Mouse (Mus musculus) monocyte, adult 5-6 weeks (primary cell): ENCODE measurements around the gene Cdkal1. TPM values are rescaled to one million over a fixed set of nuclear protein-coding genes. Genes with fewer than 3 reads are reported as not detected.

Experiments used
- ATAC-seq: fragments of 153-309, 156-312 bp; replicated peaks from 2 replicates; pipeline ENCODE4 v1.8.0; 2017; ENCODE audit warnings: mild to moderate bottlenecking; ENCODE audit not compliant: low TSS enrichment, insufficient number of reproducible peaks, severe bottlenecking, poor library complexity, low FRiP score
- total RNA-seq: library from RNA; stranded (forward); fragments of 200-1000, 200-491, 200-594 nt; gene quantifications from 3 replicates; pipeline ENCODE4 v1.2.3, GENCODE M21; 2017

Cdkal1 gene
- total RNA-seq, 1 experiment from 2014 or later = 60.5 TPM

DNA sequence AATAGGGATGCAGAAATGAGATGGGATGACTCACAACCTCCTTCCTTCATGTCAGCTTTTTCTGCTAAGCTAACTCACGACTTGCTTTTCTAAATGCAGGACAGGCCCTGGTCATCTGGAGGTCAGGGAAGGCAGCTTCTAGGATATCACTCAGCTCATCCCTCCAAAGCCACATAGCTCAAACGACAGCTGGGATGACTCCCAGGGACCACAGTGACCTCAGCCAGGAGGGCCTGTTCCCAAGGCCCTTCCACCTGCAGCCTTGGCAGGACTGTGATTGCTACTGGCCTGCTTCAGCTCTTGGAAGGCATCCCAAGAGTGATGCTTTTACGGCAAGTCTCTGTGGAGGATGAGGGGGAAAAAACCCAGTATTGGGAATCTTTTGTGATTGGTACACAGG is 693.0 kb downstream of the Cdkal1 start:
- ATAC-seq = no peak

- no peak for ATAC-seq
These were observed 694.0 kb downstream of the Cdkal1 start for GRCm38 (mm10) chr13:29161436-29161835.

GRCm38 (mm10) chr13:29156703-29157102 is 698.8 kb downstream of the Cdkal1 start:
- no peak for ATAC-seq

DNA sequence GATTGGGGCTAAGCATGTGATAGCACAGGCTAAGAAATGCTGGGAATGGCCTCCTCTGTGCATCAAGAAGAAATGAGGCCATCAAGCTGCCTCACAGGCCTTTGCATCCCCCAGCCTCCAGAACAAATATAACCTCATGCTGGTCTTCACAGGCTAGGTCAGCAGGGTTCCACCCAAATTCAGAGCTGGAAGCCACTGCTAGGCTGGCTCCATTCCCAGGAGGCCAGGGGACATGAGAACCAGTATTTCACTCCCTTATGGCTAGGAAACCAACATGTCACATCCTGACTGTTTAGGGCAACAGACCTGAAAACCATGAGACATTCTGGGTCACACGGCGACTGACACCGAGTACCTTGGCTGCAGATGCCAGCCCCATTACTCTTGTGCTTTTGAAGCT is 700.2 kb downstream of the Cdkal1 start:
- no peak for ATAC-seq

- no peak for ATAC-seq
These were observed 705.4 kb downstream of the Cdkal1 start for GRCm38 (mm10) chr13:29150120-29150519.

GRCm38 (mm10) chr13:29149404-29149803 is 706.1 kb downstream of the Cdkal1 start:
- ATAC-seq = no peak

DNA sequence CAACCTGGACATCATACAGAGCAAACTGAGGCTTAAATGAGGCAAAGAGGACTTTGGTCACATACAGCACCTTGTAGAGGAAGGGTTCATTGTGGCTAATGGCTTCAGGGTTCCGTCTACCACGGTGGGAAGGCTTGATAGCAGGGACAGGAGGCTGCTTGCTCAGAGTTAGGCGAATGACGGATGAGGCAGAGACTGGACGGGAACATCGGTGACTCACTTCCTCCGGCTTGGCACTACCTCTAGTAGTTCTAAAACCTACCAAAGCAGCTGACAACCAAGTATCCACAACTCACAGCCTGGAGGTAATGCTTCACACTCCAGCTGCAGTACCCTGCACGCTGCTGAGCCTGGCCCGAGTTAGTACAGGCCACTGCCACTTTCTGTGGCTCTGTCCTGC is 706.9 kb downstream of the Cdkal1 start:
- ATAC-seq = no peak

Other genes starting within 250 kb of the Cdkal1 start
- 2.8 to 3.4 TPM (median 3.0 TPM) in 3 replicates for gene E2f3, start 130.4 kb upstream of the Cdkal1 start, total RNA-seq